Mouse (Mus musculus): ENCODE measurements at regions not wholly inside any gene's neighbourhood (a gene's known extent, or its start where the extent isn't known, plus 50 kb on each side); places are given as distances from the start of the nearest gene placed in this dataset.

DNA sequence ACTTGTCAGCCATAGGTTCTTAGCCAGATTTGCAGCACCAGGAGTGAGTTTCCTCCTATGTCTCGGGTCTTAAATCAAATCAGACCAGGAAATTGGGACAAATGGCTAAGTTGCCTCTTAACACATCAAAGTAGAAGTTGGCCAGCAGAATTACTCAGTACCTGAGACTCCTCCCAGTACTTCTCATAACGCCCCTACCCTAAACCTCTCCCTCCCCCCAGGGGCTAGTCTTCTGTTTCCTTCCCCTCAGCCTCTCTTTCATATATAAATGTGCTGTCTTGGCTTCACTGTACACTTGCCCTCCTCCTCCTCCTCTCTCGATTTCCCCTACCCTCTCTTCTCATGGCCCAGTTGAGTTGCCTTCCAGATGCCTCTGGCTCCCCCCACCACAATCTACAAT, 79.9 kb upstream of the Sox13 start:
- no peak for ATAC-seq (replicated peaks; ENCODE audit: low FRiP score)
- no peak overlapping the region for H3K9ac ChIP-seq
- H3K36me3 ChIP-seq, result no peaks in the 10 kb centered on the region
- H3K4me2 ChIP-seq, result no peak overlapping the region
- 45% methylated on average over 3 of the region's 3 CpGs for WGBS
- no peak overlapping the region for H3K27ac ChIP-seq
- H3K4me3 ChIP-seq (replicated peaks), result no peak overlapping the region
- H3K4me1 ChIP-seq, result no peaks in the 10 kb centered on the region
- H3K27me3 ChIP-seq, result no peaks in the 10 kb centered on the region
- no peaks in the 10 kb centered on the region for H3K9me3 ChIP-seq (replicated peaks)

DNA sequence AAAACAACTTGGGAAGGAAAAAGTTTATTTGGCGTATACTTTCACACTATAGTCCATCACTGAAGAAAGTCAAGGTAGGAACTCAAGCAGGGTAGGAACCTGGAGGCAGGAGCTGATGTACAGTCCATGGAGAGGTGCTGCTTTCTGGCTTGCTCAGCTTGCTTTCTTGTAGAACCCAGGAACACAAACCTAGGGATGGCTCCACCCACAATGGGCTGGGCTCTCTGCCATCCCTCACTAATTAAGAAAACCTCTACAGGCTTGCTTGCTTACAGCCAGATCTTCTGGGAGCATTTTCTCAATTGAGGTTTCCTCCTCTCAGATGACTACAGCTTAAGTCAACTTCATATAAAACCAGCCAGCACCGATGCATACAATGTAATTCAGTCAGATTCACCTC, 79.2 kb upstream of the Sox13 start:
- WGBS, result 93% methylated on average over 2 of the region's 2 CpGs

DNA sequence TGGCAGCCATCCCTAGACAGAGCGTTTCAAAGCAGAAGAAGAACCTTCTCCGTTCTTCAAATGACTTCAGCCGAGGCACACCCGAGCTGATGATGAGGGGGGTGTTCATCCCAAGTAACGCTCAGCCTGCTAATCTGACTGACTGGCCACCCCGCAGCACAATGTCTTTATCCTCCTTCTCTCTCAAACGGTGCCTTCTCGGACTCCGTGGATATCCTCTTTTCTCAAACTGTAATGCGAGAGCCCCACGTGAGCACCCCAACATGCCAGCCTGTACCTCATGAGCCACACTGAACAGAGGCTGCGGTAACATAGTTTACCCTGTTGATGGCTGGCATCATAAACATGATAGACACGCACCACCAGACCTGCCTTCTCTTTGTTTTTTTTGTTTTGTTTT, 76.8 kb upstream of the Sox13 start:
- Histone ChIP-seq H3K27ac (no peak overlapping the region), H3K27me3 (no peaks in the 10 kb centered on the region), H3K4me1 (no peaks in the 10 kb centered on the region), H3K9me3 (replicated peaks) (0 out of 2 replicates have a peak, but pooled peaks cover 3% of the 10 kb centered on the region), H3K9ac (no peak overlapping the region), H3K4me3 (replicated peaks) (no peak overlapping the region), H3K36me3 (no peaks in the 10 kb centered on the region), H3K4me2 (no peak overlapping the region)
- no peak for ATAC-seq (replicated peaks; ENCODE audit: low FRiP score)
- WGBS, result 64% methylated on average over 13 of the region's 13 CpGs

More for the DNA sequence above, 79.2 kb upstream of the Sox13 start:
- no peak overlapping the region for H3K4me3 ChIP-seq (replicated peaks)
- 0 out of 2 replicates have a peak, but pooled peaks cover 3% of the 10 kb centered on the region for H3K9me3 ChIP-seq (replicated peaks)
- H3K9ac ChIP-seq, result no peak overlapping the region
- H3K4me1 ChIP-seq, result no peaks in the 10 kb centered on the region
- H3K4me2 ChIP-seq, result no peak overlapping the region
- H3K27me3 ChIP-seq, result no peaks in the 10 kb centered on the region
- no peak overlapping the region for H3K27ac ChIP-seq
- H3K36me3 ChIP-seq, result no peaks in the 10 kb centered on the region
- no peak for ATAC-seq (replicated peaks; ENCODE audit: low FRiP score)

DNA sequence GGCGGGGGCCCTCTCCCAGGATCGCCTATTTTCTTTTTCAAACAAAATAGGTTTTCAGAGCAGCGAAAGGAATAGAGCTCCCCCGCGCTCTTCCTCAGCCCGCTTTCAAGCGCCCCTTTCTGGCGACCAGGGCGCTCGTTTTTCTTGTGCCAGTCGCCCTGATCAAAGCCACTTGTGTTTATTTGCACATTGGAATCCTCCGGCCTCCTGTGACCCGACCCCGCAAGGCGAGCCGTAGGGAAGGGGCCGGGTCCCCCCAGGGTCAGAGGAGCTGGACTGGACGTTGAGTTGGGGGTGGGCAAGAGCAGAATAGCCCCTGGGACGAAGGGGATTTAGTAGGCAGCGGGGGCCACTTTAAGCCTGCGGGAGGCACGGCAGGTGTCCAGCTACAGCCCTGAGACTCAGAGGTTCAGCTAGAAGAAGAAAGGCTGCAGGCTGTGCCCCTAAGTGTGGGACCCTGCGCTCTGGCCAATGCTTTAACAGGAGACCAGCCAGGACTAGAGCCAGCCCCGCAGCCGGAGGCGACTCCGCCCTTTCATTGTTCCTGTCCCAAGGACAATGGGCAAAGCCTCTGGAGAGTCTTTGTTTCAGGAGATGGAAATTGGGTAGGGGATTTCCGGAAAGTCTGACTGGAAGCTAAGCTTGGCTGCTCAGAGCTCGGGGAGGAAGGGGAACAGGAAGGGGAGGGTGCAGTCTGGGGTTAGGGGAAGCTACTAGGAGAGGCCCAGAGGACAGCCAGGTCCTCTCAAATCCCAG, 69.0 kb upstream of the Sox13 start:
- H3K9me3 ChIP-seq (replicated peaks), result no peaks in the 10 kb centered on the region
- ATAC-seq (replicated peaks; ENCODE audit: low FRiP score), result peak; percentile 84
- H3K4me1 ChIP-seq, result peaks cover 25% of the 10 kb centered on the region
- peak overlapping the region; percentile 36 for H3K4me3 ChIP-seq (replicated peaks)
- H3K9ac ChIP-seq, result peak overlapping the region; percentile 56
- H3K36me3 ChIP-seq, result no peaks in the 10 kb centered on the region
- WGBS, result 2% methylated on average over 29 of the region's 29 CpGs
- no peaks in the 10 kb centered on the region for H3K27me3 ChIP-seq
- H3K27ac ChIP-seq, result peak overlapping the region; percentile 93
- peak overlapping the region; percentile 73 for H3K4me2 ChIP-seq

DNA sequence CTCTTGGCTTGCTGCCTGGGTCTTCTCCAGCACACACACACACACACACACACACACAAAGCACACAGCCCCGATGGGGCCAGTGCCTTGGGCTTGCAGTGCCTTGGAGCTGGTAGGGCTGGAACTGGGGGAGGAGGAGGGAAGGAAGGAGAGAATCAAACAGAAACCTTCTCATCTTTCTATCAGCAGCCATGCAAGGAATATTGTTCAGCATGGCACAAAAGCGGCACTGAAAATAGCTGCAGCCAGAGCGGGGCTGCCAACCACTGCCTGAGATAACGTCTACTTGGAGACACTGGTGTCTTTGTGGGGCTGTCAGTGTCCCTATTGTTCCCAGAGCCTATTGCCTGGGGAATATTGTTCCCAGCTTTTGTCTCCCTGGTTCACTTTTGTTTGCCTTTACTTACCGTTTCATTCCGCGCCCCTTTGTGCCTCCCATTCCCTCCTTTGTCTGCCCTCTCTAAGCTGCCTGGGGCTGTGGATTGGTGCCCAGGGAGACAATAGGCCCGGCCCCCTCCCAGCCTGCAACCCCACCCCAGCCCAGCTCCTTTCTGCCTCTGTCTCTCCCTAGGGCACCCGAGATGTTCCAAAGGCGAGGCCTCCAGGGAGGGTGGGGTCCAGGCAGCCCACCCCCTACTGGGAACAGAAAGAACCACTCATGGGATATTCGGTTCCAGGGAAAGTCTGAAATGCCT, 68.3 kb upstream of the Sox13 start:
- H3K27me3 ChIP-seq, result no peaks in the 10 kb centered on the region
- no peaks in the 10 kb centered on the region for H3K36me3 ChIP-seq
- ATAC-seq (replicated peaks; ENCODE audit: low FRiP score), result peak; percentile 87
- peak overlapping the region; percentile 93 for H3K27ac ChIP-seq
- 6% methylated on average over 11 of the region's 11 CpGs for WGBS
- H3K9ac ChIP-seq, result peak overlapping the region; percentile 56
- no peaks in the 10 kb centered on the region for H3K9me3 ChIP-seq (replicated peaks)
- peaks cover 29% of the 10 kb centered on the region for H3K4me1 ChIP-seq
- H3K4me2 ChIP-seq, result peak overlapping the region; percentile 73
- peak overlapping the region; percentile 36 for H3K4me3 ChIP-seq (replicated peaks)

DNA sequence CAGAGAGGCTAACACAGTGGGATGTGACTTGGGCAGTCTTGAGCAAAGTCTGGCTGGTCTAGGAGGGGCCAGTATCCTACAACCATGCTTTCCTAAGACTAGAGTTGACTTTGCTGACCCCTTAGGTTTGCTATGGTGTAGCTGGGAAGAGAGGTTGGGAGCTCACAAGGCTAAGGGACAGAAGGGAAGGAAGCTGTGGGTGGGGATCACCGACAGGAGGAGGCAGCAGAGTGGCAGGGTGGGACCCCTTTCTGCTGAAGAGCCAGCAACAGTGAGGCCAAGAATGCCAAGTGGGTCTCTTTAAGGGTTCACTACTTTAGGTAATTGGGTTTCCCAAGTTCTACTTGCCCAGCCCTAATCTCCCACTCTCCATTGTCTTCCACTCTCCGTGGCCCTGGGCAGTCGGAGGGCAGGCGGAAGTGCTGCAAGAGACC, 67.7 kb upstream of the Sox13 start:
- Histone ChIP-seq H3K27ac (peak overlapping the region; percentile 93), H3K27me3 (no peaks in the 10 kb centered on the region), H3K36me3 (no peaks in the 10 kb centered on the region), H3K4me3 (replicated peaks) (peak overlapping the region; percentile 36; the same call in 1 of the 2 replicates), H3K9ac (no peak overlapping the region; the same call in 1 of the 2 replicates), H3K9me3 (replicated peaks) (no peaks in the 10 kb centered on the region), H3K4me1 (peaks cover 34% of the 10 kb centered on the region), H3K4me2 (peak overlapping the region; percentile 73)
- 11% methylated on average over 4 of the region's 4 CpGs for WGBS
- 0 out of 2 replicates have a peak, but pooled peaks have one; percentile 16 for ATAC-seq (replicated peaks; ENCODE audit: low FRiP score)

DNA sequence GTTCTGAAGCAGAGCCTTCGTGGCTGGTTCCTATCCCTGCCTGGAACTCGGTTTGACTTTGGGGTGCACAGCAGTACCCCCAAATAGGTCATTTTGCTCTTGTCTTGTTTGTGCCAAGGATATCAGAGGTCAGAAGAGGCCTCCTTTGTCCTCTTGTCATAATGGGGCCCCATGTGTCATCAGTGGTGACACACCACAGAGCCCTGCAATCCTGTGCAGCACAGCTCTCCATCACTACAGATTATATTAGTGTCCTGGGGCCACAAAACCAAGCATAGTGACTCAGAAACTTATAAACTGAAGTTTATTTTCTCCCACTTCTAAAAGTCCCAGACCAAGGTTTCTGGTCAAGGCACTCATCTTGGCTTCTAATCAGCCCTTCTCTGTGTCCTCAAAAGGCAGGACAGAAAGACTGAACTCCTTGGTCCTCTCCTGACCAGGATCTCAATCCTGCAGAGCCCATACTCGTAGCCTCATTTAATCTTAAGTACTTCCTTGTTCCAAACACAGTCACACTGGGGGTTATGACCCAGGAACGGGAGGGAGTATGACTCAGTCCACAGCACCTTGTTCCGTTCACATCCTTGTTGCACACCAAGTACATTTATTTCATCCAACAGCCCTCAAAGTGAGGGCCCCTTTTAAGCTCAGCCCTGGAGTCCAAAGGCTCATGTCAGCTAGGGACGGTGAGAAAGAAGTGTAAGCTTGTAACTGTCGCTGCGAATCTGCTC, 63.2 kb upstream of the Sox13 start:
- Histone ChIP-seq H3K4me2 (no peak overlapping the region), H3K9ac (no peak overlapping the region), H3K4me1 (peaks cover 36% of the 10 kb centered on the region), H3K9me3 (replicated peaks) (no peaks in the 10 kb centered on the region), H3K36me3 (no peaks in the 10 kb centered on the region), H3K27ac (0 out of 2 replicates have a peak overlapping the region, but pooled peaks have one; percentile 48), H3K27me3 (no peaks in the 10 kb centered on the region), H3K4me3 (replicated peaks) (no peak overlapping the region)
- WGBS, result 81% methylated on average over 8 of the region's 8 CpGs
- no peak for ATAC-seq (replicated peaks; ENCODE audit: low FRiP score)

DNA sequence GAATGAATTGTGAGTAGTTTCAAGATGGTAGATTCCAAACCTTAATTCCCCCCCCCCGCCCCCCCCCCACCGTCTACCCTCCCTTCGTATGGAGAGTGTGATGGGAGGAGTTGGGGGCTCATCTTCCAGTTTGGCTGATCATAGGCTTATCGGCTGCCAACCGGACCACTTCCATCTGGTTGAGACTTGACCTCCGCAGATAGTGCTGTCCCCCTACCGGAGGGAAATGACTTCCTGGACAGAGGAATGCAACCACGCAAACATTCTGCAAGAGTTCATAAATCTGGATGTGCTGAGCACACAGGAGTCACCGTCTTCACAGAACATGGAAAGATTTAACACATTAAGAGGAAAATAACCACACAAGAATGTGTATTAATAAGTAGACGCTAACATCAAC, 62.2 kb upstream of the Sox13 start:
- no peak overlapping the region for H3K9ac ChIP-seq
- no peaks in the 10 kb centered on the region for H3K27me3 ChIP-seq
- H3K4me2 ChIP-seq, result no peak overlapping the region
- peak overlapping the region; percentile 45; the same call in 1 of the 2 replicates for H3K27ac ChIP-seq
- 19% methylated on average over 10 of the region's 10 CpGs for WGBS
- no peak overlapping the region for H3K4me3 ChIP-seq (replicated peaks)
- H3K36me3 ChIP-seq, result no peaks in the 10 kb centered on the region
- peaks cover 28% of the 10 kb centered on the region for H3K4me1 ChIP-seq
- ATAC-seq (replicated peaks; ENCODE audit: low FRiP score), result peak; percentile 30; the same call in 1 of the 2 replicates
- no peaks in the 10 kb centered on the region for H3K9me3 ChIP-seq (replicated peaks)

DNA sequence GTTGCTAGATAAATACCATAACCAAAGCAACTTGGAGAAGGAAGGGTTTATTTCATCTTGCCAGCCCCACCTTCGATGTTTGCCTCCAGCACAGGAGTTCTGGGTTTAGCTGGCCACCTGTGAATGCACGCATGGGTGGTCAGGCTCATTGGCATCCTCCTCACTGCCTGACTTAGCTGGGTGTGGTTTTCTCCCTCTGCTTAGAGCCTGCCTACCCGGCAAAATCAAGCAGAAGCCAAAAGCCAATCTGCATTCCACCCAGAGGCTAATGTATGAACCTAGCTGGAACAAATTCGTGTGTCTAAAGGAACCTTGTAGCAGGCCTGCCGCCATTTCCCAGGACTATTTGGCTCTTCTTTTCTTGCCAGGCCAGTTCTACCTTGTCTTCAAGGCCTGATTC, 58.7 kb upstream of the Sox13 start:
- Histone ChIP-seq H3K4me3 (replicated peaks) (no peak overlapping the region), H3K36me3 (no peaks in the 10 kb centered on the region), H3K9ac (no peak overlapping the region), H3K4me1 (peaks cover 28% of the 10 kb centered on the region), H3K9me3 (replicated peaks) (no peaks in the 10 kb centered on the region), H3K27me3 (no peaks in the 10 kb centered on the region), H3K27ac (peak overlapping the region; percentile 61), H3K4me2 (no peak overlapping the region)
- ATAC-seq (replicated peaks; ENCODE audit: low FRiP score), result no peak; the same call in 1 of the 2 replicates
- WGBS, result 42% methylated on average over 5 of the region's 5 CpGs

DNA sequence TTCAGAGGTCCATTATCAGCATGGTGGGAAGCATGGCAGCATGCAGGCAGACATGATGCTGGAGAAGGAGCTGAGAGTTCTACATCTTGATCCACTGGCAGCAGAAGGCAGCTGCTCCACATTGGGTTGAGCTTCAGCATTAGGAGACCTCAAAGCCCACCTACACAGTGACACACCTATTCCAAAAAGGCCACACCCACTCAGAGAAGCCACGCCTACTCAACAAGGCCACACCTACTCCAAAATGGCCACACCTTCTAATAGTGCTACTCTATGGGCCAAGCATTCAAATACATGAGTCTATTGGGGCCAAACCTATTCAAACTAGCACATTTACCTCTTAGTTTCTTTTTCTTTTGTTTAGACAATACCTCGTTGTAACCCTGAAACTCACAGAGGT, 50.4 kb upstream of the Sox13 start:
- ATAC-seq (replicated peaks; ENCODE audit: low FRiP score), result no peak
- Histone ChIP-seq H3K4me3 (replicated peaks) (no peak overlapping the region), H3K27ac (no peak overlapping the region), H3K27me3 (no peaks in the 10 kb centered on the region), H3K9me3 (replicated peaks) (no peaks in the 10 kb centered on the region), H3K4me1 (peaks cover 19% of the 10 kb centered on the region), H3K9ac (no peak overlapping the region), H3K4me2 (no peak overlapping the region), H3K36me3 (no peaks in the 10 kb centered on the region)
- WGBS, result 76% methylated on average over 2 of the region's 2 CpGs
